Mouse (Mus musculus): ENCODE results near the gene Tshz2.

- no peak for TF ChIP-seq CTCF (IDR thresholded peaks at IDR 0.05; ENCODE audit: control insufficient read depth, insufficient read depth, insufficient read length)
- TF ChIP-seq USF1 (IDR thresholded peaks at IDR 0.05; ENCODE audit: low read depth) = no peak
These were observed 270.1 kb downstream of the Tshz2 start for GRCm38 (mm10) chr2:169902896-169903295.
